Mouse (Mus musculus) bone marrow macrophage, adult 2 months (primary cell): ENCODE results near the gene Nadsyn1.

ENCODE experiments used
- CTCF ChIP-seq: IDR thresholded peaks from 2 replicates; pipeline ENCODE4 v1.5.1; 2012; ENCODE audit warnings: low read depth, mild to moderate bottlenecking, low read length, moderate library complexity
- POLR2A ChIP-seq: IDR thresholded peaks from 2 replicates; pipeline ENCODE4 v1.6.1; 2012; ENCODE audit warnings: mild to moderate bottlenecking, low read depth, low read length, borderline replicate concordance

- TF ChIP-seq CTCF (peak; percentile 57; the same call in 1 of the 2 replicates), POLR2A (no peak)
These were observed 58.9 kb downstream of the Nadsyn1 start for GRCm38 (mm10) chr7:143763794-143764193.
